Mouse (Mus musculus): ENCODE results near the gene Slc28a1. TPM values are rescaled to one million over a fixed set of nuclear protein-coding genes. Genes with fewer than 3 reads are reported as not detected.
"Not testable (repeated sequence)": the region's sequence is repeated elsewhere in the genome, so short reads cannot be mapped to it uniquely, and the experiment has no call there.

The Slc28a1 gene
- polyA plus RNA-seq, 1 experiment from 2014 or later: 0.26 TPM

- Histone ChIP-seq H3K4me3 (no peak overlapping the region), H3K27ac (ENCODE audit: poor library complexity, severe bottlenecking) (no peak overlapping the region), H3K9me3 (replicated peaks) (no peaks in the 10 kb centered on the region), H3K4me2 (no peak overlapping the region), H3K36me3 (no peaks in the 10 kb centered on the region), H3K4me1 (replicated peaks) (no peaks in the 10 kb centered on the region), H3K9ac (no peak overlapping the region), H3K27me3 (replicated peaks) (no peaks in the 10 kb centered on the region)
- ATAC-seq (ENCODE audit: insufficient number of reproducible peaks, low FRiP score): no peak
- 72% methylated on average over 9 of the region's 9 CpGs for WGBS
These were observed 74.6 kb downstream of the Slc28a1 start for GRCm38 (mm10) chr7:81189180-81189579.

- no peak for ATAC-seq (ENCODE audit: insufficient number of reproducible peaks, low FRiP score)
- H3K27ac ChIP-seq (ENCODE audit: poor library complexity, severe bottlenecking): no peak overlapping the region
- no peak overlapping the region for H3K4me3 ChIP-seq
- no peaks in the 10 kb centered on the region for H3K36me3 ChIP-seq
- H3K9me3 ChIP-seq (replicated peaks): no peaks in the 10 kb centered on the region
- H3K4me1 ChIP-seq (replicated peaks): peaks cover 7% of the 10 kb centered on the region; the same call in 1 of the 2 replicates
- no peak overlapping the region for H3K9ac ChIP-seq
- no peaks in the 10 kb centered on the region for H3K27me3 ChIP-seq (replicated peaks)
- 34% methylated on average over 4 of the region's 4 CpGs for WGBS
- no peak overlapping the region for H3K4me2 ChIP-seq
These were observed 80.9 kb downstream of the Slc28a1 start for GRCm38 (mm10) chr7:81195509-81195908.

GRCm38 (mm10) chr7:81196796-81197195, 82.2 kb downstream of the Slc28a1 start:
- Histone ChIP-seq H3K4me1 (replicated peaks) (peaks cover 7% of the 10 kb centered on the region; the same call in 1 of the 2 replicates), H3K4me2 (no peak overlapping the region), H3K9me3 (replicated peaks) (no peaks in the 10 kb centered on the region), H3K27ac (ENCODE audit: poor library complexity, severe bottlenecking) (no peak overlapping the region), H3K36me3 (no peaks in the 10 kb centered on the region), H3K4me3 (no peak overlapping the region), H3K27me3 (replicated peaks) (no peaks in the 10 kb centered on the region), H3K9ac (no peak overlapping the region)
- WGBS: 61% methylated on average over 3 of the region's 3 CpGs
- ATAC-seq (ENCODE audit: insufficient number of reproducible peaks, low FRiP score): no peak

GRCm38 (mm10) chr7:81198538-81198937, 83.9 kb downstream of the Slc28a1 start:
- Histone ChIP-seq H3K27me3 (replicated peaks) (no peaks in the 10 kb centered on the region), H3K9me3 (replicated peaks) (no peaks in the 10 kb centered on the region), H3K4me3 (no peak overlapping the region), H3K36me3 (no peaks in the 10 kb centered on the region), H3K9ac (no peak overlapping the region), H3K4me2 (no peak overlapping the region), H3K4me1 (replicated peaks) (peaks cover 13% of the 10 kb centered on the region; the same call in 1 of the 2 replicates), H3K27ac (ENCODE audit: poor library complexity, severe bottlenecking) (no peak overlapping the region)
- WGBS: 40% methylated on average over 4 of the region's 4 CpGs
- ATAC-seq (ENCODE audit: insufficient number of reproducible peaks, low FRiP score): no peak

- no peak overlapping the region for H3K9ac ChIP-seq
- H3K27me3 ChIP-seq (replicated peaks): no peaks in the 10 kb centered on the region
- no peaks in the 10 kb centered on the region for H3K36me3 ChIP-seq
- H3K4me1 ChIP-seq (replicated peaks): peaks cover 15% of the 10 kb centered on the region; the same call in 1 of the 2 replicates
- H3K4me2 ChIP-seq: no peak overlapping the region
- no peak overlapping the region for H3K27ac ChIP-seq (ENCODE audit: poor library complexity, severe bottlenecking)
- no peak for ATAC-seq (ENCODE audit: insufficient number of reproducible peaks, low FRiP score)
- H3K9me3 ChIP-seq (replicated peaks): no peaks in the 10 kb centered on the region
- H3K4me3 ChIP-seq: no peak overlapping the region
- 47% methylated on average over 5 of the region's 5 CpGs for WGBS
These were observed 84.5 kb downstream of the Slc28a1 start for GRCm38 (mm10) chr7:81199109-81199508.

- no peak overlapping the region for H3K27ac ChIP-seq (ENCODE audit: poor library complexity, severe bottlenecking)
- H3K4me1 ChIP-seq (replicated peaks): peaks cover 15% of the 10 kb centered on the region; the same call in 1 of the 2 replicates
- WGBS: 59% methylated on average over 4 of the region's 4 CpGs
- no peak overlapping the region for H3K4me3 ChIP-seq
- no peaks in the 10 kb centered on the region for H3K9me3 ChIP-seq (replicated peaks)
- no peak overlapping the region for H3K4me2 ChIP-seq
- ATAC-seq (ENCODE audit: insufficient number of reproducible peaks, low FRiP score): no peak
- H3K27me3 ChIP-seq (replicated peaks): no peaks in the 10 kb centered on the region
- no peaks in the 10 kb centered on the region for H3K36me3 ChIP-seq
- no peak overlapping the region for H3K9ac ChIP-seq
These were observed 85.2 kb downstream of the Slc28a1 start for GRCm38 (mm10) chr7:81199757-81200156.

- H3K27ac ChIP-seq (ENCODE audit: poor library complexity, severe bottlenecking): no peak overlapping the region
- ATAC-seq (ENCODE audit: insufficient number of reproducible peaks, low FRiP score): no peak
- H3K4me3 ChIP-seq: no peak overlapping the region
- peaks cover 15% of the 10 kb centered on the region; the same call in 1 of the 2 replicates for H3K4me1 ChIP-seq (replicated peaks)
- no peak overlapping the region for H3K9ac ChIP-seq
- no peak overlapping the region for H3K4me2 ChIP-seq
- no peaks in the 10 kb centered on the region for H3K27me3 ChIP-seq (replicated peaks)
- H3K36me3 ChIP-seq: no peaks in the 10 kb centered on the region
- WGBS: 50% methylated on average over 5 of the region's 5 CpGs
- H3K9me3 ChIP-seq (replicated peaks): no peaks in the 10 kb centered on the region
These were observed 87.8 kb downstream of the Slc28a1 start for GRCm38 (mm10) chr7:81202389-81202788.

- not testable (repeated sequence) for H3K9me3 ChIP-seq (replicated peaks); H3K27me3 ChIP-seq (replicated peaks); ATAC-seq (ENCODE audit: insufficient number of reproducible peaks, low FRiP score); H3K27ac ChIP-seq (ENCODE audit: poor library complexity, severe bottlenecking); H3K4me2 ChIP-seq; H3K36me3 ChIP-seq; H3K9ac ChIP-seq; H3K4me3 ChIP-seq
- peaks cover 13% of the 10 kb centered on the region; the same call in 1 of the 2 replicates for H3K4me1 ChIP-seq (replicated peaks)
- WGBS: 77% methylated on average over 10 of the region's 10 CpGs
These were observed 89.0 kb downstream of the Slc28a1 start for GRCm38 (mm10) chr7:81203576-81203975.

GRCm38 (mm10) chr7:81208944-81209343, 94.3 kb downstream of the Slc28a1 start:
- Histone ChIP-seq H3K27me3 (replicated peaks) (peaks cover 7% of the 10 kb centered on the region), H3K36me3 (no peaks in the 10 kb centered on the region), H3K27ac (ENCODE audit: poor library complexity, severe bottlenecking) (no peak overlapping the region), H3K4me3 (no peak overlapping the region), H3K9ac (no peak overlapping the region), H3K4me2 (no peak overlapping the region), H3K4me1 (replicated peaks) (peaks cover 21% of the 10 kb centered on the region), H3K9me3 (replicated peaks) (no peaks in the 10 kb centered on the region)
- ATAC-seq (ENCODE audit: insufficient number of reproducible peaks, low FRiP score): no peak
- WGBS: 19% methylated on average over 6 of the region's 6 CpGs

GRCm38 (mm10) chr7:81209979-81210685, 95.5 kb downstream of the Slc28a1 start:
- WGBS: 35% methylated on average over 12 of the region's 12 CpGs
- Histone ChIP-seq H3K9ac (no peak overlapping the region), H3K36me3 (no peaks in the 10 kb centered on the region), H3K27ac (ENCODE audit: poor library complexity, severe bottlenecking) (no peak overlapping the region), H3K4me2 (no peak overlapping the region), H3K4me1 (replicated peaks) (peaks cover 25% of the 10 kb centered on the region), H3K9me3 (replicated peaks) (no peaks in the 10 kb centered on the region), H3K4me3 (no peak overlapping the region), H3K27me3 (replicated peaks) (peaks cover 7% of the 10 kb centered on the region)
- no peak for ATAC-seq (ENCODE audit: insufficient number of reproducible peaks, low FRiP score)

- no peaks in the 10 kb centered on the region for H3K36me3 ChIP-seq
- H3K27ac ChIP-seq (ENCODE audit: poor library complexity, severe bottlenecking): no peak overlapping the region
- peaks cover 25% of the 10 kb centered on the region for H3K4me1 ChIP-seq (replicated peaks)
- ATAC-seq (ENCODE audit: insufficient number of reproducible peaks, low FRiP score): no peak
- H3K4me3 ChIP-seq: peak overlapping the region; percentile 60
- peak overlapping the region; percentile 91 for H3K4me2 ChIP-seq
- WGBS: 8% methylated on average over 8 of the region's 8 CpGs
- H3K9ac ChIP-seq: no peak overlapping the region
- no peaks in the 10 kb centered on the region for H3K9me3 ChIP-seq (replicated peaks)
- peaks cover 9% of the 10 kb centered on the region for H3K27me3 ChIP-seq (replicated peaks)
These were observed 97.2 kb downstream of the Slc28a1 start for GRCm38 (mm10) chr7:81211760-81212159.

- peak; percentile 60 for ATAC-seq (ENCODE audit: insufficient number of reproducible peaks, low FRiP score)
- Histone ChIP-seq H3K4me3 (peak overlapping the region; percentile 60), H3K4me1 (replicated peaks) (peaks cover 25% of the 10 kb centered on the region), H3K9me3 (replicated peaks) (no peaks in the 10 kb centered on the region), H3K4me2 (peak overlapping the region; percentile 91), H3K9ac (peak overlapping the region; percentile 68), H3K36me3 (no peaks in the 10 kb centered on the region), H3K27me3 (replicated peaks) (peaks cover 9% of the 10 kb centered on the region), H3K27ac (ENCODE audit: poor library complexity, severe bottlenecking) (peak overlapping the region; percentile 80)
- WGBS: 0% methylated on average over 22 of the region's 22 CpGs
These were observed 97.7 kb downstream of the Slc28a1 start for GRCm38 (mm10) chr7:81212261-81212681.
